Mouse (Mus musculus): Measurements from ENCODE around the gene 1810010H24Rik. TPM values are rescaled to one million over a fixed set of nuclear protein-coding genes. Genes with fewer than 3 reads are reported as not detected.
"Not testable (repeated sequence)": the region's sequence is repeated elsewhere in the genome, so short reads cannot be mapped to it uniquely, and the experiment has no call there.

The 1810010H24Rik gene
- polyA plus RNA-seq, 1 experiment from 2014 or later = 2.5 TPM

DNA sequence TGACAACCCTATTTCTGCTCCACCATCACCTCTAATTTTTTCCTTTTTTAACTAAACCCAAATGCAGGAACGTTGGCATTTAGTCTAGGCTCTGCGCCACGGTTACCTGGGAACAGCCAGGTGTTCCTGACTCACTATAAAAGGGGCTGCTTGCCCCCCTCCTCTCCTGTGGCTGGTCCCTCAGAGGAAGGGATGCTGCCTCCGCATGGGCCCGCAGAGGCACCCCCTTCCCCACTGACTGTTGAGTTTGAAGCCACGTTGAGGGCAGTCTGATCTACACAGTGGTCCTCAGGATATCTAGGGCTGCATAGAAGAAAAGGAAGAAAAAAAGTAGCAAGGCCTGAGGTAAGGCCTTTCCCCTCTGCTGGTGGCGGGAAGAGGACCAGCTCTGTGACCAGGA is 14.3 kb upstream of the 1810010H24Rik start:
- Histone ChIP-seq H3K9me3 (ENCODE audit: control insufficient read depth, low read depth, low read length) (no peaks in the 10 kb centered on the region), H3K9ac (replicated peaks; ENCODE audit: low read depth, low read length) (no peak overlapping the region), H3K4me3 (ENCODE audit: low read depth, low read length) (no peak overlapping the region), H3K36me3 (ENCODE audit: control insufficient read depth, insufficient read depth, low read length) (no peaks in the 10 kb centered on the region), H3K27me3 (ENCODE audit: control insufficient read depth, insufficient read depth, low read length) (no peaks in the 10 kb centered on the region), H3K4me2 (replicated peaks; ENCODE audit: low read depth, low read length) (no peak overlapping the region), H3K27ac (ENCODE audit: low read length) (no peak overlapping the region), H3K4me1 (ENCODE audit: control insufficient read depth, insufficient read depth, low read length) (no peaks in the 10 kb centered on the region)
- WGBS = 72% methylated on average over 7 of the region's 7 CpGs
- ATAC-seq (ENCODE audit: insufficient number of reproducible peaks, insufficient read depth, low FRiP score, low read depth) = no peak

- Histone ChIP-seq H3K4me2 (replicated peaks; ENCODE audit: low read depth, low read length) (peak overlapping the region; percentile 44), H3K27me3 (ENCODE audit: control insufficient read depth, insufficient read depth, low read length) (no peaks in the 10 kb centered on the region), H3K36me3 (ENCODE audit: control insufficient read depth, insufficient read depth, low read length) (no peaks in the 10 kb centered on the region), H3K9me3 (ENCODE audit: control insufficient read depth, low read depth, low read length) (no peaks in the 10 kb centered on the region), H3K4me1 (ENCODE audit: control insufficient read depth, insufficient read depth, low read length) (no peaks in the 10 kb centered on the region), H3K4me3 (ENCODE audit: low read depth, low read length) (peak overlapping the region; percentile 39), H3K27ac (ENCODE audit: low read length) (peak overlapping the region; percentile 96), H3K9ac (replicated peaks; ENCODE audit: low read depth, low read length) (peak overlapping the region; percentile 49)
- WGBS = 23% methylated on average over 18 of the region's 18 CpGs
- ATAC-seq (ENCODE audit: insufficient number of reproducible peaks, insufficient read depth, low FRiP score, low read depth) = no peak
Measured at GRCm38 (mm10) chr11:107011669-107012323, 13.7 kb upstream of the 1810010H24Rik start.

DNA sequence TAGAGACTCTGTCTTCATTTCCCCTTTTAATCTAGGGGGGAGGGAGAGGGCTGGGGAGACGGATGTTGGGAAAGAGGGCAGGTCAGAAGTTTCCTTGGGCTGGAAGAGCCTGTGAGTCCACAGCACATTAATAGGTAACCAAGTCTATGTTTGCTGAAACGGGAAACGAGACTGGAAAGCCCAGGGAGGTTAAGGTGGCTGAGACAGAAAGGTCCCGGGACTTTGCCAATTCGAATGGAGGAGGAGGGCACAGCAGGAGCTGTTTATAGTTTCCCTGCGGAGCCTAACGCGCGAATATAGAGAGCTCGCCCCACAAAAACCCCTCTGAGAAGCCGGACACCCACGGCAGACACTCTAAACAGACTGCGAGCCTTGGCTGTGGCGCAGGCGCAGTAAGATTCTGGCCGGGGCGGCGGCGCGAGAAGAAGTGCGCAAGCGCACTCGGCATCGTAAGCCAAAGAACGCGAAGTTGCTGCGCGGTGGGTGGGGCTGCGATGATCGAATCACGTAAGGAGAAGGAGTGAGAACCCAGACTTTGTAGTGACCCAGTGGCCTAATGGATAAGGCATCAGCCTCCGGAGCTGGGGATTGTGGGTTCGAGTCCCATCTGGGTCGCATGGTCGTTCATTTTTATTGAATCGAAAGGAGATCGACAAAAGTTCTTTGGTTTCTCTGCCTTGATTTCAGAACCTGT is 13.0 kb upstream of the 1810010H24Rik start:
- H3K27me3 ChIP-seq (ENCODE audit: control insufficient read depth, insufficient read depth, low read length) = no peaks in the 10 kb centered on the region
- H3K9ac ChIP-seq (replicated peaks; ENCODE audit: low read depth, low read length) = peak overlapping the region; percentile 49
- peak; percentile 93 for ATAC-seq (ENCODE audit: insufficient number of reproducible peaks, insufficient read depth, low FRiP score, low read depth)
- H3K27ac ChIP-seq (ENCODE audit: low read length) = peak overlapping the region; percentile 96
- peak overlapping the region; percentile 44 for H3K4me2 ChIP-seq (replicated peaks; ENCODE audit: low read depth, low read length)
- H3K4me1 ChIP-seq (ENCODE audit: control insufficient read depth, insufficient read depth, low read length) = no peaks in the 10 kb centered on the region
- under 1% methylated on average over 37 of the region's 37 CpGs for WGBS
- no peaks in the 10 kb centered on the region for H3K36me3 ChIP-seq (ENCODE audit: control insufficient read depth, insufficient read depth, low read length)
- no peaks in the 10 kb centered on the region for H3K9me3 ChIP-seq (ENCODE audit: control insufficient read depth, low read depth, low read length)
- peak overlapping the region; percentile 39 for H3K4me3 ChIP-seq (ENCODE audit: low read depth, low read length)

DNA sequence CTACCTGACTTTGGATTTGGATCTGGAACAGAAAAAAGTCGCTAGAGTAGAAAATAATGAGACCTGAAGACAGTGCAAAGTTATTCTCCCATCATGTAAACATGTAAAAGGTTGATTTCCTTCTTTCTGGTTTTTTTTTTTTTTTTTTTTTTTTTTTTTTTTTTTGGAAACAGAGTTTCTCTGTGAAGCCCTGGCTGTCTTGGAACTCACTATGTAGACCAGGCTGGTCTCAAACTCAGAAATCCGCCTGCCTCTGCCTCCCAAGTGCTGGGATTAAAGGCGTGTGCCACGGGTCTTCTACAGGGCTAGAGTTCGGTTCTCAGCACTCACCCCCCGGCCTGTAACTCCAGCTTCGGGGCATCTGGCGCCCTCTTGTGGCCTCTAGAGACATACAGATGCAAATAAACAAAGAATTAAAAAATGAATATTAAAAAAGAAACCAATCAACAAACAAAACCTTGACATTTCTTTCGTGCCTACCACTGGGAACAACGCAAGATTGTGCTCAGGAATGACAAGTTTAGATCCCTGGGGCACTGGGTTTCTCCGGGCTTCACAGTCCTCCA is 11.4 kb upstream of the 1810010H24Rik start:
- no peak for ATAC-seq (ENCODE audit: insufficient number of reproducible peaks, insufficient read depth, low FRiP score, low read depth)
- no peak overlapping the region for H3K4me2 ChIP-seq (replicated peaks; ENCODE audit: low read depth, low read length)
- 80% methylated on average over 11 of the region's 11 CpGs for WGBS
- no peaks in the 10 kb centered on the region for H3K36me3 ChIP-seq (ENCODE audit: control insufficient read depth, insufficient read depth, low read length)
- H3K9ac ChIP-seq (replicated peaks; ENCODE audit: low read depth, low read length) = no peak overlapping the region
- no peak overlapping the region for H3K27ac ChIP-seq (ENCODE audit: low read length)
- no peaks in the 10 kb centered on the region for H3K9me3 ChIP-seq (ENCODE audit: control insufficient read depth, low read depth, low read length)
- no peak overlapping the region for H3K4me3 ChIP-seq (ENCODE audit: low read depth, low read length)
- no peaks in the 10 kb centered on the region for H3K4me1 ChIP-seq (ENCODE audit: control insufficient read depth, insufficient read depth, low read length)
- no peaks in the 10 kb centered on the region for H3K27me3 ChIP-seq (ENCODE audit: control insufficient read depth, insufficient read depth, low read length)

DNA sequence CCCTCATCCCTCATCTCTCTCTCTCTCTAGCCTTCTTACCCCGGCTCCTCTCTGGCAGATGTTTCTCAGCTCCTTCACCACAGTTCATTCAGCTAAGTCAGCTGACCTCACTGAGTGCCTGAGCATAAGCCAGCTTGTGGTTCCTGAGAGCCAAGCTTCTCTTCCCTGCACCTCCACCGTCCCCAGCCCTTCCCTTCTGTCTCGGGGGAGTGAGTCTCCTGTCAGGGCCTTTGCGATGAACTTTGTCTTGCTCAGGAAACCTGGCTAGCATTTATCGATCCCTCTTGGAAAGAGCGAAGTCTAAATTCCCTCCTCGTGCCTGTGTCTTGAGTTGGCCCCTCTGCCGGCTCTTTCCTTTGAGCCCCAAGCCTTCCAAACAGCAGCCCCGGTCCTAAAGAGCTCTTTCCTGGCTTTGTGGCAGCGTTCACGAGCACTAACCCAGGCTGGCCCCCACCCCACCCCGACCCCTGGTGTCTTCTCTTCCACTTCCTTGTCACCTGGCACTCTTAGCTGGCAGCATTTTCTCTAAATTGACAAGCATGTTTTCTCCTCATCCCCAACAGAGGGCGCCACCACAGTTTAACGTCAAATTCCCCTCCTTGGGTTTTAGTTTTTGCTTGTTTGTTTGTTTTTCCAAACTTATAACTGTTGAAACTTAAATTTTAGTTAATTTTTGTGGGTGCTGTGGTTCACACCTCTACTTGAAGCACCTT is 10.7 kb upstream of the 1810010H24Rik start:
- Histone ChIP-seq H3K4me3 (ENCODE audit: low read depth, low read length) (no peak overlapping the region), H3K9ac (replicated peaks; ENCODE audit: low read depth, low read length) (no peak overlapping the region), H3K27ac (ENCODE audit: low read length) (no peak overlapping the region), H3K36me3 (ENCODE audit: control insufficient read depth, insufficient read depth, low read length) (no peaks in the 10 kb centered on the region), H3K9me3 (ENCODE audit: control insufficient read depth, low read depth, low read length) (no peaks in the 10 kb centered on the region), H3K4me1 (ENCODE audit: control insufficient read depth, insufficient read depth, low read length) (no peaks in the 10 kb centered on the region), H3K4me2 (replicated peaks; ENCODE audit: low read depth, low read length) (no peak overlapping the region), H3K27me3 (ENCODE audit: control insufficient read depth, insufficient read depth, low read length) (no peaks in the 10 kb centered on the region)
- ATAC-seq (ENCODE audit: insufficient number of reproducible peaks, insufficient read depth, low FRiP score, low read depth) = no peak
- 33% methylated on average over 14 of the region's 14 CpGs for WGBS

DNA sequence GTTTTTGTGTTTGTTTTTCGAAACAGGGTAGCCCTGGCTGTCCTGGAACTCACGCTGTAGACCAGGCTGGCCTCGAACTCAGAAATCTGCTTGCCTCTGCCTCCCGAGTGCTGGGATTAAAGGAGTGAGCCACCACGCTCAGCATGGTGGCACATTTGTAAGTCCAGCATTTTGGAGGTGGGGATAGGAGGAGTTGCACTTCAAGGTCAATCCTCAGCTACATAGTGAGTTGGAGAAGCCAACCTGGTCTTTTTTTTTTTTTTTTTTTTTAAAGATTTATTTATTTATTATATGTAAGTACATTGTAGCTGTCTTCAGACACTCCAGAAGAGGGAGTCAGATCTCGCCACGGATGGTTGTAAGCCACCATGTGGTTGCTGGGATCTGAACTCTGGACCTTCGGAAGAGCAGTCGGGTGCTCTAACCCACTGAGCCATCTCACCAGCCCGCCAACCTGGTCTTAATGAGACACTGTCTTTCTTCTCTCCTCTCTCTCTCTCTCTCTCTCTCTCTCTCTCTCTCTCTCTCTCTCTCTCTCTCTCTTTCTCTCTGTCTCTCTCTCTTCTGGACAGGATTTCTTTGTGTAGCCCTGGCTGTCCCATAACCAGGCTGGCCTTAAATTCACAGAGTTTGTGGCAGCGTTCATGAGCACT is 9.8 kb upstream of the 1810010H24Rik start:
- 75% methylated on average over 11 of the region's 11 CpGs for WGBS
- H3K9ac ChIP-seq (replicated peaks; ENCODE audit: low read depth, low read length); H3K4me3 ChIP-seq (ENCODE audit: low read depth, low read length); H3K27ac ChIP-seq (ENCODE audit: low read length); H3K9me3 ChIP-seq (ENCODE audit: control insufficient read depth, low read depth, low read length); H3K4me1 ChIP-seq (ENCODE audit: control insufficient read depth, insufficient read depth, low read length); H3K4me2 ChIP-seq (replicated peaks; ENCODE audit: low read depth, low read length); H3K36me3 ChIP-seq (ENCODE audit: control insufficient read depth, insufficient read depth, low read length); H3K27me3 ChIP-seq (ENCODE audit: control insufficient read depth, insufficient read depth, low read length); ATAC-seq (ENCODE audit: insufficient number of reproducible peaks, insufficient read depth, low FRiP score, low read depth): not testable (repeated sequence)

GRCm38 (mm10) chr11:107016893-107017292 is 8.6 kb upstream of the 1810010H24Rik start:
- Histone ChIP-seq H3K4me1 (ENCODE audit: control insufficient read depth, insufficient read depth, low read length) (no peaks in the 10 kb centered on the region), H3K4me2 (replicated peaks; ENCODE audit: low read depth, low read length) (no peak overlapping the region), H3K9ac (replicated peaks; ENCODE audit: low read depth, low read length) (no peak overlapping the region), H3K36me3 (ENCODE audit: control insufficient read depth, insufficient read depth, low read length) (no peaks in the 10 kb centered on the region), H3K27me3 (ENCODE audit: control insufficient read depth, insufficient read depth, low read length) (no peaks in the 10 kb centered on the region), H3K4me3 (ENCODE audit: low read depth, low read length) (no peak overlapping the region), H3K27ac (ENCODE audit: low read length) (no peak overlapping the region), H3K9me3 (ENCODE audit: control insufficient read depth, low read depth, low read length) (no peaks in the 10 kb centered on the region)
- ATAC-seq (ENCODE audit: insufficient number of reproducible peaks, insufficient read depth, low FRiP score, low read depth) = no peak; the same call in 1 of the 2 replicates
- 28% methylated on average over 1 of the region's 1 CpGs for WGBS

- H3K9ac ChIP-seq (replicated peaks; ENCODE audit: low read depth, low read length) = no peak overlapping the region
- no peaks in the 10 kb centered on the region for H3K27me3 ChIP-seq (ENCODE audit: control insufficient read depth, insufficient read depth, low read length)
- H3K27ac ChIP-seq (ENCODE audit: low read length) = no peak overlapping the region
- no peak overlapping the region for H3K4me3 ChIP-seq (ENCODE audit: low read depth, low read length)
- no peak overlapping the region for H3K4me2 ChIP-seq (replicated peaks; ENCODE audit: low read depth, low read length)
- H3K9me3 ChIP-seq (ENCODE audit: control insufficient read depth, low read depth, low read length) = no peaks in the 10 kb centered on the region
- ATAC-seq (ENCODE audit: insufficient number of reproducible peaks, insufficient read depth, low FRiP score, low read depth) = no peak
- H3K36me3 ChIP-seq (ENCODE audit: control insufficient read depth, insufficient read depth, low read length) = no peaks in the 10 kb centered on the region
- H3K4me1 ChIP-seq (ENCODE audit: control insufficient read depth, insufficient read depth, low read length) = no peaks in the 10 kb centered on the region
- 53% methylated on average over 6 of the region's 6 CpGs for WGBS
Measured at GRCm38 (mm10) chr11:107017339-107017886, 8.1 kb upstream of the 1810010H24Rik start.

Data from stomach, embryonic 14.5 days (tissue).